Mouse (Mus musculus): ENCODE data around the gene Vars.

DNA sequence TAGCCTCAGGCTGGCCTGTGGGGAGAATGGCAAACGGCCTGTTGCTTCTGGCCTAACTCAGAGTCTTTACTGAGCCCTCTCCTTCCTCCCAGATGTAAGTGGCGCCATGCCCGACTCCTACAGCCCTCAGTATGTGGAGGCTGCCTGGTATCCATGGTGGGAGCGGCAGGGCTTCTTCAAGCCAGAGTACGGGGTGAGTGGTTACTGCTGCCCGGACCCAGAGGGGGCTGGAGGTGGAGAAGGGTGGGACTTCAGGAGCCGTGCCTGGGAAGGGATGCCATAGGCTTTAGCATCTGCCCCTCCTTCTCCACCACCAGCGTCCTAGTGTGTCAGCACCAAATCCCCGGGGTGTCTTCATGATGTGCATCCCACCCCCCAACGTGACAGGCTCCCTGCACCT, 4.4 kb downstream of the Vars start:
- TF ChIP-seq CTCF (IDR thresholded peaks at IDR 0.05; ENCODE audit: low read depth) (no peak), EP300 (optimal IDR thresholded peaks at IDR 0.05) (no peak)
